Mouse (Mus musculus) right cerebral cortex, postnatal 25 days (tissue): Measurements from ENCODE around the gene Pitpna.

Experiments used
- DNase-seq: peaks from one replicate; pipeline ENCODE4 v3.0.0; 2022

Pitpna gene

DNA sequence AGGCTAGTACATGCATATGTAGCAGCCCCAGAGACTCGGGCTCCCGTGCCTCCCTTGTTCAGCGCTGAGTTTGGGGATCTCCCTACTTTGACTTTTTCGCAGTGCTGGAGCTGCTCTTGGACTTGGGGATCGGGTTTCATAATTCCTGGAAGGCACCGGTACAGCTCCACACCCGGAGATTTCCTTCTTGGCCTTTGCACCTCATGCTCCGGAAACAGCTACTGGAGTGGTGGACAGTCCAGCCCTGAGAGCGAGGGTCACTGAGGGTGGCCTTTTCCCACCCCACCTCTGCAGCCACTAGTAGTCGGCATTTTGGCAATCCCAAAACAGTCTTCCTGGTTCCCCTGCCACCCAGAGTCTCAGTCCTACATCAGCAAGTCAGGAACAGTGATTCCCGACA lies 47.4 kb downstream of the Pitpna start:
- no peak for DNase-seq

DNA sequence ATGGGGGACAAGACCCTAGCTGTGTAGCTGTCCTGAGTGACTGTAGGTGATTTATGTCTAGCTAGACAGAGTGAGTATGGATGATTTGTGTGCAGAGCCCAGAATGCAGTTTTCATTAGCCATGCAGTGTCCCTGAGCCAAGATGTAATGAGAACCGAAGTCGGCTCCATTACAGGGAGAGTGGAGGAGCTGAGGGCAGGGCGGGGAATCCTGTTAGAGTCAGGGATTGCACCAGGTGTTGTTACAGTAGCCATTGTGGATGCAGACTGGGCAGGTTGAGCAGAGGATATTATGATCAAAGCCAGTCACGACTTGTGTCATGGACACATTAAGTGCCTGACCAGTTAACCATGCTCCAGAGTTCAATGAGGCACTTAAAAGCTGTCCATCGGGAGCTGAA lies 55.4 kb downstream of the Pitpna start:
- no peak for DNase-seq

DNA sequence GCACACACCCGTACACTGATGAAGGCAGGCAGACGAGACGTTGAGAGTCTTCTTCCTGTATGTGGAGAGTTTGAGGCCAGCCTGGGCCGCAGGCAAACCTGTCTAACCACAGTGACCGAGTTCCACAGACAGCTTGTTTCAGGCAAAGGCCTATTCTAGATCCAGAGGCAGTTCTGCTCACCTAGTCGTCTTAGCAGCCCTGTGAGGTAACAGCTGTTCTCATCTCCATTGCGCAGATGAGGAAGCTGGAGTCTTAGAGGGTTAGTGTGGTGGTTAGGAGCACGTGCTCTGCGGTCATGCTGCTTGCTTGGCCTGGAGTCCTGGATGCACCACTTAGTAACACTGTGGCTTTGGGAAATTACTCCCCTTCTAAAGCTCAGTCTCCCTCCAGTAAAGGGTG lies 56.8 kb downstream of the Pitpna start:
- DNase-seq = no peak

DNA sequence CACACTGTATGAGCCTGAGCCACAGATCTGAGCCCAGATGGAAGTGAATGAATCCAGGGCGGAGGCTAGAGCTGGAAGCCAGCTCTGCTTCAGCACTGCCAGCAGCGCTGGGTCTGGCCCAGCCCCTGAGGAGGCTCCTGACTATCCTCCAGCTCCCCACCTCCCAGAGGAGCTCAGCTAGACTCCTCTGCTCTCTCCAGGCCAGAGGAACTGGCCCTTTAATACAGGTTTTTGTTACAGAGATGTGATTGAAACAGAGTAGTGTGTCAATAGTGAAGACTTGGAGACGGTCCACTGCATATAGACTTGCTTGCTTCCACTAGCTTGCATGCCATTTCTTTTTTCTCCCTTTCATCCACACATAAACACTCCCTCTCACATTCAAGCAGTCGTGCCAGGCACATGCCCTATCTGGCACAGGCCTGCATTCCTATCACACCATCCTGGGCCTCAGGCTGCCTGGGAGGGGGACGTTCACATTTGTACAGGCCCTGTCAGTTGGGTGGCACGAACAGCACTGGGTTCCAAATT lies 59.8 kb downstream of the Pitpna start:
- DNase-seq = no peak

DNA sequence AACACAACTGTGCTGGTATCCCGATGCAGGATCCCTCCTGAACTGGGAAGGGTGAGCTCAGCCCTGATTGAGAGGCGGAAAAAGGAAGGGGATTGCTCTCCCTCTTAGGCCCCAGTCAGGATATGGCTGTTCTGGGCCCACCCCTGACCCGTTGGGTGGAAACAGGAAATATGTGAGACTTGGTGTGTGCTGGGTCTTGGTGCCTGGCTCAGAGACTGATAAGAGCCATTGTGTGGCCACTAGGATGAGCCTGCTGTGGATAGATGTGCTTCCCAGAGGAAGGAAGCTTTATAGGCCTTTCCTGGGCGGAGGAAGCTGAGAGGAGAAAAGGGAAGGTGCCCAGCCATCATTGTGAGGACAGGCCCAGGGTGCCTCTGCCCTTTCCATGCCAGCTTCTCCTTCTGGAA lies 61.3 kb downstream of the Pitpna start:
- DNase-seq = no peak

DNA sequence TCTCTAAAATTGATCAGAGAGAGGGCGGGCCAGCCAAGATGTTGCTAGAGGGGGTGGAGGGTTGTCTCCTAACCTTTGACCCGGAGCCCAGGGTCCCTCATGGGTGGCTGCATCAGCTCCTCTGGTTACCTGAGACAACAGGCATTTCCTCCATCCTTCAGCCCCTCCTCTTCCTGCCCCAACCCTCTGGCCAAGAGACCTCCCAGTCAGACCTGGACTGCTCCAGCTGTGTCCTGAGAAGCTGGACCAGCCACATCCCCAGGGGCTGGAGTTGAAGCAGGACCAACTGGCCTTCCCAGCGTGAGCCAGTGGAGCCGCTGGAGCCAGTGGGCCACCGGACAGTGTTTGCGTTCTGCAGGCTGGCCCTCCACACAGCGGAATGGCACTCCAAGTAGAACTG lies 62.4 kb downstream of the Pitpna start, which contains the start of gene Myo1c:
TSS of gene Myo1c (plus strand) at position 194 of the 400 bp plus-strand sequence.
- DNase-seq = no peak

DNA sequence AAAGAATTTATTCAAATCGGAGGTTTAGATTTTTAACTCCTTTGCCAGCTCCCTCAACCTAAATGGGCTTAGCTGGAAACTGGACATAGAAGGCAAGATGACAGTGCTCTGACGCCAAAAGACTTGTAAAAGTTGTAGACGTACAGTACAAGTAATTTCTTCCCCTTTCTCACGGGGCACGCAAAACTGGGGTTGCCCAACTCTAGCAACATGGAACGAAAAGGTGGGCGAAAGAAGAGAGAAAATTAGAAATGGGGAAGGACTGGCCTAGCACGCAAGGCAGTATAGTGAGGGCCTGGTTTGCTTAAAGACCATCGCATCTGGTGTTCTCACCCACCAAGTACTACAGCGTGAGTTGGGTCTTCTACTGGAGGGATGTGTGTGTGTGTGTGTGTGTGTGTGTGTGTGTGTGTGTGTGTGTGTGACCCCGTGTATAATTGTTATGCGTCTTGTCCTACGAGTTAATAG lies 63.1 kb downstream of the Pitpna start:
- no peak for DNase-seq

DNA sequence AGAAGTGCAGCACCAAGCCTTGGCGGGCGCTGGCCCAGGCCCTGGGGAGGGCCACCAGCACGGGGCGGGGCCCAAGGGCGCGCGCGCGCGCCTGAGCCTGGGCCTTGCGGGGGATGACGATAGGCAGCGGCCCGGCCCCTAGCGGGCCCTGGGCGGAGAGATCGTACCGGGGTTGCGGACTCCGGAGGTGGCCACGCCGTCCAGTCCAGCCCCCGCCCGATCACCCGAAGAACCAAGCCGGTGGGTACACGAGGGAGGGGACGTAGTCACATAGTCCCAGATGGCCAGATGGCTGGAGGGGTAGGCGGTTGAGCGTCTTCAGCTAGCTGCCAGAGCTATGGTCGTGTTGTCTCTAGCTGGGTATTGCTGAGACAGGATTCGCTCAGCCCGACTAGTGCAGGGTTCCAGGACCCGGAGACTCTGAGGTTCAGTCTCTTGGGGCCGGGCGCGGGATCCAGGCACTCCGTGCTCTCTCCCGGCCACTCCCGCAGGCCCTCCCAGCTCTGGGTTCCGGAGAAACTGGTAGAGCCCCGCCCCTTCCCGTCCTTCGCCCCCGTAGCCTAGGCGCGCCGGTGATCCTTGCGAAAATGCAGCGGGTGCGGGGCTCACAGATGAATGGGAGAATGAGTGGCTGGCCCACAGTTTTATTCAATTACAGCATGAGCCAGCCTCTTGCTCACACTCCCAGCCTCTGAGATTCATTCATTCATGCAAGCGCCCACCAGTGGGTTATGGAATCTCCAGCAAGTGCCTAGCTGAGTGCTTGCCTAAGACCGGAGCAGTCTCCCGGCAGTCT lies 63.7 kb downstream of the Pitpna start:
- DNase-seq = peak; percentile 82

DNA sequence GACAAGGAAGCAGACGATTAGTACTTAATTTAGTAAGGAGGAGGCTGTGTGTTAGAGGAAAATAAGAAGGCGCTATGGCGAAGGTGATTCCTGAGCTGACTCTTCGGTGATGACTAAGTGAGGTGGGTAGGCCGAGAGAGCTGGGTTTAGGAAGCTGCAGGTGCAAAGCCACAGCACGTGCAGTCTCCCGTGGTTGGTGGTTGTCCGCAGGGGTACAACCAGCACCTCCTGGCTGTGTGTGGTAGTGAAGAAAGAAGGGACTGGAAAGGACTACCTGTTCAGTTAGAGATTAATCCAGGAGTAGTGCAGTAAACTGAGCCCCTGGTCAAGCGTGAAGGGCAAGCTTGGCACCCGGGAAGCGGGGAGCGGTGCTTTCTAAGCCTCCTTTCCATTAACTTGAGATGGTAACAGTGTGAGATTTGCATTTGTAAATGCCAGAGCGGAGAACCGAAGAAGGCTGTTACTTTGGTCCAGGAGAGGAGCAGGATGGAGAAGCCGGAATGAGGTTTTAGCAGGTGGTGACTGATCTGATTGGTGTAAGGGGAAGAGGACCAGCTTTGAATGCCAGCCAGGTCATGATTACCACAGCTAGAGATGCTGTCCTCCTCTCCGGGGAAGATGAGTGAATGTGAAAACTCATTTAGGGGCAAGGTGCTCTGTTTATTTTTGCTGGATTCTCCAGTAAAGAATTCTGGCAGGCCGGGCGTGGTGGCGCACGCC lies 64.5 kb downstream of the Pitpna start:
- peak; percentile 60 for DNase-seq

DNA sequence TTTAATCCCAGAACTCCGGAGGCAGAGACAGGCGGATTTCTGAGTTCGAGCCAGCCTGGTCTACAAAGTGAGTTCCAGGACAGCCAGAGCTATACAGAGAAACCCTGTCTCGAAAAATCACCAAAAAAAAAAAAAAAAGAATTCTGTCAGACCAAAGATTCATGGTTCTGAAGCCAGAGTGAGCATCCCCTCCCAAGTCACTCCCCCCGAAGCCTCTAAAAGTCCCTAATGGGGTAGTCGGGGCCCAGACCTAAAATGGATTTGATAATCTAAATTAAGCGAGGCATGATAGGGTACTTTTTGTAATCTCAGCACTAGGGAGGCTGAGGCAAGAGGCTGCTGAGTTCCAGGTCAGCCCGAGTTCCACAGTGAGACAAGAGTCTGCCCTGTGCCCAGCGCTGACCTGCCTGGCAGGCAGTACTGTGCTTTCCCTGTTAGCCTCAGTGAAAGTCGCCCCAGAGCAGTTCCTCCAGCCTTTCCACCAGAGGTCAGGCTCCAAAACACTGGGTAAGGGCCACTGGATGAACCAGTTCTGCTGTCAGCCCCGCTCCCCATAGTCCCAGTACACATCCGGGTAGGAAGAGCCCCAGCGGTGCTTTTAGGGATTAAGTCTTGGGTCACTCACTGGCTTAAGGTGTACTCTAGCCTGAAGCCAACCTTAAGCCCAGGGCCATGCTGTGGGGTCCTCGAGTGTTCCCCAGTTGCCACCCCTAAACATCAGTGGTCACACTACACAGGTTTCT lies 65.2 kb downstream of the Pitpna start:
- DNase-seq = no peak

DNA sequence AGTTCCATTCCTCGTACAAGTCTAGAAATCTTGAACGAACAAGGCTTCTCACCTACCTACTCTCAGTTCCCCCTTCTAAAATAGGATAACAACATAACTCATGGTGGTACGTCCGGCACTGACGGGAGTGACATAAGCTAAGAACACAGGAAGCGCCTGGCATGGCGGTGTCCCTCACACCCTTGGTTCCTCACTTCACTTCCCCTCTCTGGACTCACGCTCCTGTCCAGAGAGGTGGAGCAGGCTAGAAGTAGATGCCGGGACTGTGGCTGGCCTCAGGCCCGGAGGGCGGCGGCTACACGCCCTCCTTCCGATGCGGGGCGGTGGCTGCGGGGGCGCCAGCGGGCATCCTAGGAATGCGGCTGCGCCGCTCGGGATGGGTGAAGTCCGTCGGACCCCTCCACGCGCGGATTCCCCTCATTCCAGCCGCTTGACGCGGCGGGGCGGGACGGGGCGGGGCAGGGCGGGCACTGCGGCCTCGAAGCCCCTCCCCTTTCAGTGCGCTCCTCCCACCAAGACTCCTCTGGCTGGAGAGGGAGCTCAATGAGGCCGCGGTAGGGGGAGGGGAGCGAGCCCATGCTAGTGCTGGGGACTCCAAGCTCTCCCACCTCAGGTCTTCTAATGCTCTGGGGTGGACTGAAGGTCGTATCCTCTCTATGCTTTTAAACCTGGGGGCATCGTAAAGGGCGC lies 66.0 kb downstream of the Pitpna start:
- DNase-seq = peak; percentile 65

DNA sequence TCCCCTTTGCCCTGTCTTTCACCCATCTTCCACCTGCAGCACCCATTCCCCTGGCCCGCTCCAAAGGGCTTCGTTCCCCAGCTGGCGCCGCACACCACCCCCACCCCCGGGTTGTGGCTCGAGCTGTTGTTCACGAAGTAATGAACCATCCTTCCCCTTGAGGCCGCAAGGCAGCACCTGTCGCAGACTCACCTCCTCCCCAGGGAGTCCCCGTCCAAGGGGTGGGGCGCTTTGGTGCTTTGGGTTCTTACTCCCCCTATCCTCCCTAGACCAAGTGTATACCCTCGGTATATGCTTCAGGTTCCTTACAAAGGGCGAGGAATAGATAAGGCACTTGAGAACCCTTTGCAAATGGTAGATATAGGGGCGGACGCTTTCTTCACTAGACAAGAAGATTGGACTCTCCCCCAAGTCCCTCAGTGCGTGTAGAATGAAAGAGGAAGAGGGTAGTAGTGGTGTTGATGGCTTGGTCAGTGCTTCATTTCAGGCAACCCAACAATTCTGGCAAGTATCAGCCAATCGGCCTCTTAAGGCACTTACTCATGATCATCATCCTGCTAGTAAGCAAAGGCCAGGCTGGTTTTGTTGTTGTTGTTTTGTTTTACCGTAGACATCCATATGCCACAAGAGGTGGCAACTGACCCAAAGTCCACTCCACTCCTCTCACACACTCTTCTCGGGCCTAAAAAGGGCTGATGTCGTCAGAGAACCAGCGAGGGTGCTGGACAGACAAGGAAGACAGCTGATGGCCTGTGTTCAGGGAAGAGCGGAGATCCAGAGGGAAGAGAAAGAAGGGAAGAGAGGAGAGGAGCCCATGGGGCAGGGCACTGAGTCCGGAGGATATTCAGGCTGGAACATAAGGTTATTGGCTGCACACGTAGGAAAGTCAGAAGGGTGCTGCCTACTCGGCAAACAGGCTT lies 66.8 kb downstream of the Pitpna start:
- DNase-seq = no peak

DNA sequence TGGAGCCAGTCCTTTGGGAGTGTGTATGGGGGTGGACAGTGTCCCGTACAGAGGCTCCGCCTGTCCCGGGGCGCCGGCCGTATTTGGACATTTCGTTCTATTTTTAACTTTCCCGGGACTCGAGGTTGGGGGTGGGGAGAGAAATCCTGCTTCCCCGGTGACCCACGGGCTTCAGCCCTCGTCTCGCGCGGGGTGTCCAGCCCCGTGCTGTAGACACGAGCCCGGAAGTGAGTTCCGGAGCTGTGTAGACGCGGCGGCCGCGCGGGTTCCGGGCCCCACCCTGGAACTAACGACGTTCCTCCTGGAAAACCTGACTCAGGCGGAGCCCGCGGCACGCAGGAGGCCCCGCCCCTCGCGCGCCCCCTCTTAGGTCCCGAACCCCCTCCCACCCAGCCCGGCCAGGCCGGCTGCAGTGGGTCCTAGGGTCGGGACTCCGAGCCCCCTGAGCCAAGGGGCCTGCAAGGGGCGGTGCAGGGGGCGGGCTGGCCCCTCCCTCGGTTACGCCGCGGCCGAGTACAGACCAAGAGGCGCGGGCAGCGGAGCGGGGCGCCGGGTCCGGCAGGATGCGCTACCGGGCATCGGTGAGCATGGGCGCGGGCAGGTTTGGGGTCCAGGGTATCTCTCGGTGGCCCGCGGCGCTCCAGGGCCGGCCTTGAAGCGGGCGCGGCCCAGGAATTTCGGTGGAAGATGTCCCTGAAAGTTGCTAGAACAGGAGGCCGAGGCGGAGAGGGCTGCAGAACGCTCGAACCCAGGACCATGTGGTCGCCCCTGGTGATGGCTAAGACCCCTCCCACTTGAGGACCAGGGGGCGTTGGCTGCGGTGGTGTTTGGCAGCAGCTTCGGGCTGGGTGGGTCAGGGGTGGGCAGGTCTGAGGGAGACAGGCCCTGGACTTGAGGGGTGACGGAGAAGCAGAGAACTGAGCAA lies 68.0 kb downstream of the Pitpna start:
- peak; percentile 67 for DNase-seq

DNA sequence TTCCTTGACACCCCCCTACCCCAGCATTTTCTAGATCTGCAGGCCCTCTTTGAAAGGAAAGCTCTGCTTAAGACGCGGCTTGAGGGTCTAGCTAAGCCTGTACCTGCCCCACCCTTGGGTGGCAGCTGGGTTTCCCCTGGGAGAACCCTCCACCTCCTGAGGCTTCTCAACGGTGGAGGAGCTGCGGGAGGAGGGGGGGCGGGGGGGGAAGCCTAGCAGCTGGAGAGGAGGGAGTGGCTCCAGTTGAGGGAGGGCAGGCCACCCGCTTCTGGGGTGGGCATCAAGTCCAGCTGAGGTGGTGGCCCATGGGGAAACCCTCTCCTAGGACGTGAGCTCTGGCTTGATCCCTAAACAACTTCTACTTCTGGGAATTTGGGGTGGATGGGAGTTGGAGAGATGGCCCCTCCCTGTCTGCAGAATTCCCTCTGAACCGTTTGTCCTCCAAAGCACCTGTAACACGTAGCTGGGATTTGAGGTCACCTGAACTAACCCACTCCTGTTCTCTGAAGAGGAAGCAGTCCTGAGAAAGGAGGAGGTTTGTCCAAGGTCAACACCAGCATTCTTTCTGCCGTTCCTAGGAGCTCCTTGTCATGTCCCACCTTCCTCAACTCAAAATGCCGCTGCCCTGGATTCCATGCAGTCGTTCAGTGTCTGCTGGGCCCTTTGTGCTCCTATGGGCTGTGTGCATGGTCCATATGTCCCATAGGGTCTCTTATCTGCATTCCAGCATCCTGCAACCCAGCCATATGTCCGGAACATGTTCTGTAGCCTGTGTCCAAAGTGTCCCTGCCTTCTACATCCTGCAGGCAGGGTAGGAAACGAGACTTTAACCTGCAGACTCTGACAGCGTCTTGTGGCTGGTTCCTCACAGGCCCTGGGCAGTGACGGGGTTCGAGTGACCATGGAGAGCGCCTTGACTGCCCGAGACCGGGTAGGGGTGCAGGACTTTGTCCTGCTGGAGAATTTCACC lies 69.0 kb downstream of the Pitpna start:
- no peak for DNase-seq

DNA sequence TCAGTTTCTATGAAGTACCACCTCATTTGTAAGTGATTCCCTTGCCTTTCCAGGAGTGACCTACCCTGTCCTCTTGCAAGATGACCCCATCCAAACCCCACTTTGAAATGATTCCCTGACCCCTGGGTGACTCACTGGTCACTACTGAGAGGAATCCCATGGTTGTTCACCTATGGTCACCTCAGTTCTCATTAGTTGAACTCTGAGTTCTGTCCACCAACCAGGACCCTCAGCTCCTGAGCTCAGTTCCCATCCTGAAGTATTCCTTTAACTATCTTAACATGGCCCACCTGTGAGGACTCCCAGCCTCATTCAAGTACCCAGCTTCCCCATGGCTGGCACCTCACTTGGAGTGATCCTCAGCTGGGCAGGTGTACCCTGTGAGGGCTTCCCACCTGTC lies 69.9 kb downstream of the Pitpna start:
- DNase-seq = no peak

DNA sequence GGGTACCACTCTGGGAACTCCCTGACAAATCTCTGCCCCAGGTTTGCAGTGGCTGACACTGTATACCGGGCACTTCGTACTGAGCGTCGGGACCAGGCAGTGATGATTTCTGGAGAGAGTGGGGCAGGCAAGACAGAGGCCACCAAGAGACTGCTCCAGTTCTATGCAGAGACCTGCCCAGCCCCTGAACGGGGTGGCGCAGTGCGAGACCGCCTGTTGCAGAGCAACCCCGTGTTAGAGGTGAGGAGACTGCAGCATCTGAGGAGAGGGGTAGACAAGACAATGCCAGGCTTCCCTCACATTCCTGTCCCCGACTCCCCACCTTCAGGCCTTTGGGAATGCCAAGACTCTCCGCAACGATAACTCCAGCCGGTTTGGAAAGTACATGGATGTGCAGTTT lies 70.4 kb downstream of the Pitpna start:
- no peak for DNase-seq

DNA sequence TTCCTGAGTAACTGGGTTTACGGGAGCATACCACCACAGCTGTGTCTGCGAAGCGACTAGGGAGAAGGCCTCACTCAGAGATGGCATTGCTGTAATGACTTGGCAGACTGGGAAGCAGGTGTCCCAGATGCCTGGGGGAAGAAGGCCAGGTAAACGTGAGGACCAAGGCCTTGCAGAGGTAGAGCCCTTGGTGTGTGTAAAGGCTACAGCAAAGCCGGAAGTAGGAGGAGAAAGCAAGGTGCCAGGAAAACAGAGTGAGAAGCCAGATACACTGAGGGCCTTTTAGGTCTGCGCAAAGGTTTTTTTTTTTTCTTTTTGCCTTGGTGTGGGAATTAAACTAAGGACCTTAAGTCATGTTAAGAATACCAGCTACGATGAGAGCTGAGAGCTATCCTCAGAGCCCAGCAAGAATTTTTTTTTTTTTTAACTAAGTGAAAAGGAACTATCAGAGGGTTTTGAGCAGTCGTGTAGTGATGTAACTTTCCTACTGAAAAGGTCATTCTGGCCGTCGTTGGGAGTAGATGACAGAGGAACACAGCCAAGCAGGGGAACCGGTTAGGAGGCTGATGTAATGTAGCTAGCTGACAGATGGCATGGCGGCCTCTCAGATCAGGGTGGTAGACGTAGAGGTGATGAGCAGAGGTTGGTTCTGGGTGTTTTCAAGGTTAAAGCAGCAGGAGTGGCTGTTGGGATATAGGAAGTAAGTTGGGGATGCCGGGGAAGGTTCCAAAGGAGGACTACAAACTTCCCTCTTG lies 71.3 kb downstream of the Pitpna start:
- DNase-seq = no peak

DNA sequence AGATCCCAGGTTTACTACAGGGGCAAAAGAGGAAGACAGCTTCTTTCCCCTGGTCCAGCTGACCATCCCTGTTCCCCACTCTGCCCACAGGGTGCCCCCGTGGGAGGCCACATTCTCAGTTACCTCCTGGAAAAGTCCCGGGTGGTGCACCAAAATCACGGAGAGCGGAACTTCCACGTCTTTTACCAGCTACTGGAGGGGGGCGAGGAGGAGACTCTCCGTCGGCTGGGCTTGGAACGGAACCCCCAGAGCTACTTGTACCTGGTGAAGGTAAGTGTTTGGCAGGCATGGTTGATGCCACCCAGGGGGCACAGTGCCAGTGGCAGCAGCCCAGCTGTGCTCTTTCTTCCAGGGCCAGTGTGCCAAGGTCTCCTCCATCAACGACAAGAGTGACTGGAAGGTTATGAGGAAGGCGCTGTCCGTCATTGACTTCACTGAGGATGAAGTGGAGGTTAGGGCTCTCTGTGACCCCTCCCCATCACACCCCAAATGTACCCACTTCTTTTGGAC lies 72.2 kb downstream of the Pitpna start:
- DNase-seq = no peak
